Mouse (Mus musculus): ENCODE measurements around the gene Tmem74b.

The Tmem74b gene

GRCm38 (mm10) chr2:151742850-151743679 lies 41.3 kb downstream of the Tmem74b start:
- peak; percentile 67 for DNase-seq

- DNase-seq: peak; percentile 77
Measured at GRCm38 (mm10) chr2:151743845-151744244, 42.0 kb downstream of the Tmem74b start, which contains the start of gene Psmf1. Psmf1 (minus strand) TSS chr2:151744186.

- peak; percentile 86 for DNase-seq
Measured at GRCm38 (mm10) chr2:151747847-151748705, 46.3 kb downstream of the Tmem74b start.

GRCm38 (mm10) chr2:151751330-151751729 lies 49.5 kb downstream of the Tmem74b start:
- peak; percentile 79 for DNase-seq

- peak; percentile 17 for DNase-seq
Measured at GRCm38 (mm10) chr2:151756277-151757061, 54.7 kb downstream of the Tmem74b start.

- no peak for DNase-seq
Measured at GRCm38 (mm10) chr2:151757451-151757850, 55.6 kb downstream of the Tmem74b start.

GRCm38 (mm10) chr2:151758806-151759353 lies 57.1 kb downstream of the Tmem74b start:
- no peak for DNase-seq

Data from heart, adult 11 months (tissue).